Mouse (Mus musculus): ENCODE measurements at regions not wholly inside any gene's neighbourhood (a gene's known extent, or its start where the extent isn't known, plus 50 kb on each side); places are given as distances from the start of the nearest gene placed in this dataset.
A peak's percentile ranks its signal among the peaks of the same experiment; 100 is the strongest.

- H3K4me1 ChIP-seq: no peaks in the 10 kb centered on the region
- H3K27ac ChIP-seq (replicated peaks): no peak overlapping the region
- H3K27me3 ChIP-seq (replicated peaks; ENCODE audit: low read depth, poor library complexity, severe bottlenecking): no peaks in the 10 kb centered on the region
- 93% methylated on average over 2 of the region's 2 CpGs for WGBS
- no peaks in the 10 kb centered on the region for H3K36me3 ChIP-seq (replicated peaks)
- H3K4me3 ChIP-seq: no peak overlapping the region
- no peaks in the 10 kb centered on the region for H3K9me3 ChIP-seq
- DNase-seq (ENCODE audit: low spot score): no peak
Measured at GRCm38 (mm10) chr10:24397125-24397524, 173.8 kb downstream of the Moxd1 start.

- no peak overlapping the region for H3K4me3 ChIP-seq
- H3K9me3 ChIP-seq: no peaks in the 10 kb centered on the region
- no peaks in the 10 kb centered on the region for H3K36me3 ChIP-seq (replicated peaks)
- no peak overlapping the region for H3K27ac ChIP-seq (replicated peaks)
- 0 out of 2 replicates have a peak, but pooled peaks cover 6% of the 10 kb centered on the region for H3K4me1 ChIP-seq
- H3K27me3 ChIP-seq (replicated peaks; ENCODE audit: low read depth, poor library complexity, severe bottlenecking): no peaks in the 10 kb centered on the region
- no peak for DNase-seq (ENCODE audit: low spot score)
- WGBS: 83% methylated on average over 4 of the region's 4 CpGs
Measured at GRCm38 (mm10) chr10:24404851-24405250, 181.5 kb downstream of the Moxd1 start.

GRCm38 (mm10) chr10:24406953-24407352, 183.6 kb downstream of the Moxd1 start:
- no peak for DNase-seq (ENCODE audit: low spot score)
- H3K27ac ChIP-seq (replicated peaks): no peak overlapping the region
- 80% methylated on average over 3 of the region's 3 CpGs for WGBS

DNA sequence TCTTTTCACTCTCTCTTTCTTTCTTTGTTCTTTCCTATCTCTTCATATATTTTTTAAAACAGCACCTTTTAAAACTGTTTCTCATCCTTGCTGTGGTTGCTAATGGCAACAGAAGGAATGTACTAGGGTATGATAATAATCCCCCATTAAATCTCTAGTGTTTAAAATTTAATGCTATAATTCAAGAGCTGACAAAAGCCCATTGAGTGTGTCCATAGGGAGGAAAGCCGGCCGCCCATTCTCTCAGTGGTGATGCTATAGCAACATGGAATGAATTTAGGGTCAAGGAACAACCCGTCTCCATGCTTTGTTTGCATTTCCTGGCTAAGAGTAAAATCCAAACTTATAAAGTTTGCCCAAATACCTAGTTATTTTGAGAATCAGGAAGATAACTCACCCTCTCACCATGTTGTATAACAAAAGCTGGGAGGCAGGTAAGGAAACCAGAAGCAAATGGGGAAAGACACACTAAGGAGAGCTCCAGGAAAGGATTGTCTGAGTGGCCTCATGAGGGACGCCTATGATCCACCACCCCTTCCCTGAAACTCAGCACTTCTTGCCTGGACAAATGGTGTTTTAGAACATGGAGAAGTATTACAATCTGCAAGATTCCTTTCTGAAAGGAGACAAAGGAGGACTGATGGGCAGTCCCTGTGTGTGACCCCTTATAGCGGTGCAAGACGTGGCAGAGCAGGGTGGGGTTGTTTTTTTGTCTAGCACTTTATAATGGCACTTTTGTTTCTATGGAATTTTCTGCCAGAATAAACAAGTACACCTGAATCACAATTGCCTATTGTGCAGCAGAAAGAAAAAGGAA, 184.3 kb downstream of the Moxd1 start:
- Histone ChIP-seq H3K36me3 (replicated peaks) (no peaks in the 10 kb centered on the region), H3K27ac (replicated peaks) (no peak overlapping the region), H3K27me3 (replicated peaks; ENCODE audit: low read depth, poor library complexity, severe bottlenecking) (no peaks in the 10 kb centered on the region), H3K9me3 (no peaks in the 10 kb centered on the region), H3K4me3 (no peak overlapping the region), H3K4me1 (0 out of 2 replicates have a peak, but pooled peaks cover 6% of the 10 kb centered on the region)
- 66% methylated on average over 6 of the region's 6 CpGs for WGBS
- no peak for DNase-seq (ENCODE audit: low spot score)

More at GRCm38 (mm10) chr10:24406953-24407352, 183.6 kb downstream of the Moxd1 start:
- Histone ChIP-seq H3K4me1 (0 out of 2 replicates have a peak, but pooled peaks cover 6% of the 10 kb centered on the region), H3K36me3 (replicated peaks) (no peaks in the 10 kb centered on the region), H3K9me3 (no peaks in the 10 kb centered on the region), H3K4me3 (no peak overlapping the region), H3K27me3 (replicated peaks; ENCODE audit: low read depth, poor library complexity, severe bottlenecking) (no peaks in the 10 kb centered on the region)

DNA sequence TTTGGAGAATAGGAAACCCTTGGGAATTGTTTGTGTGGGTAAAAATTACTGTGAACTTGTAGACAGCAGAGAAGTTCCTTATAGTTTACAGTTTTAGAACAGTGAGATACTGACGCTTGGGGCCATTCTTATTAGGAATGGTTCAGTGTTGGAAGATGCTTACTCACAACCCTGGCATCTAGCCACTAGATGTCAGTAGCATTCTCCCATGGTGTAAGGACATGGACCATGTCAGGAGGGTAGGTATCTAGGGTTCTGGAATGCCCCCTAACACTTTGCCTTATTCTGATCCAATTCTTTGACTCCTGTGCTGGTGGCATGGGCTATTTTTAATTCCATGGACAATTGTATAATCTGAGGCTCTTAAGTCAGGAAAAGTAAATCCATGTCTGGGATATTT, 185.3 kb upstream of the Ccn2 start:
- 49% methylated on average over 1 of the region's 1 CpGs for WGBS
- peak; percentile 15 for DNase-seq (ENCODE audit: low spot score)
- Histone ChIP-seq H3K27me3 (replicated peaks; ENCODE audit: low read depth, poor library complexity, severe bottlenecking) (no peaks in the 10 kb centered on the region), H3K27ac (replicated peaks) (no peak overlapping the region), H3K36me3 (replicated peaks) (no peaks in the 10 kb centered on the region), H3K4me3 (no peak overlapping the region), H3K4me1 (0 out of 2 replicates have a peak, but pooled peaks cover 6% of the 10 kb centered on the region), H3K9me3 (no peaks in the 10 kb centered on the region)

- no peaks in the 10 kb centered on the region for H3K36me3 ChIP-seq (replicated peaks)
- 83% methylated on average over 4 of the region's 4 CpGs for WGBS
- no peak for DNase-seq (ENCODE audit: low spot score)
- no peak overlapping the region for H3K4me3 ChIP-seq
- H3K27me3 ChIP-seq (replicated peaks; ENCODE audit: low read depth, poor library complexity, severe bottlenecking): no peaks in the 10 kb centered on the region
- H3K27ac ChIP-seq (replicated peaks): no peak overlapping the region
- no peaks in the 10 kb centered on the region for H3K9me3 ChIP-seq
- 0 out of 2 replicates have a peak, but pooled peaks cover 6% of the 10 kb centered on the region for H3K4me1 ChIP-seq
Measured at GRCm38 (mm10) chr10:24410885-24411284, 184.4 kb upstream of the Ccn2 start.

- H3K4me3 ChIP-seq: no peak overlapping the region
- no peaks in the 10 kb centered on the region for H3K27me3 ChIP-seq (replicated peaks; ENCODE audit: low read depth, poor library complexity, severe bottlenecking)
- H3K36me3 ChIP-seq (replicated peaks): no peaks in the 10 kb centered on the region
- H3K4me1 ChIP-seq: no peaks in the 10 kb centered on the region
- DNase-seq (ENCODE audit: low spot score): no peak
- H3K27ac ChIP-seq (replicated peaks): no peak overlapping the region
- H3K9me3 ChIP-seq: no peaks in the 10 kb centered on the region
- WGBS: 82% methylated on average over 4 of the region's 4 CpGs
Measured at GRCm38 (mm10) chr10:24422498-24423160, 172.6 kb upstream of the Ccn2 start.

- no peak overlapping the region for H3K27ac ChIP-seq (replicated peaks)
- H3K36me3 ChIP-seq (replicated peaks): no peaks in the 10 kb centered on the region
- H3K4me1 ChIP-seq: no peaks in the 10 kb centered on the region
- no peaks in the 10 kb centered on the region for H3K9me3 ChIP-seq
- no peak for DNase-seq (ENCODE audit: low spot score)
- no peak overlapping the region for H3K4me3 ChIP-seq
- no peaks in the 10 kb centered on the region for H3K27me3 ChIP-seq (replicated peaks; ENCODE audit: low read depth, poor library complexity, severe bottlenecking)
Measured at GRCm38 (mm10) chr10:24433737-24434367, 161.4 kb upstream of the Ccn2 start.

- no peaks in the 10 kb centered on the region for H3K4me1 ChIP-seq
- H3K36me3 ChIP-seq (replicated peaks): no peaks in the 10 kb centered on the region
- no peak overlapping the region for H3K27ac ChIP-seq (replicated peaks)
- 75% methylated on average over 2 of the region's 2 CpGs for WGBS
- no peak for DNase-seq (ENCODE audit: low spot score)
- H3K27me3 ChIP-seq (replicated peaks; ENCODE audit: low read depth, poor library complexity, severe bottlenecking): no peaks in the 10 kb centered on the region
- no peaks in the 10 kb centered on the region for H3K9me3 ChIP-seq
- no peak overlapping the region for H3K4me3 ChIP-seq
Measured at GRCm38 (mm10) chr10:24437177-24437576, 158.1 kb upstream of the Ccn2 start.

- no peaks in the 10 kb centered on the region for H3K4me1 ChIP-seq
- no peaks in the 10 kb centered on the region for H3K36me3 ChIP-seq (replicated peaks)
- H3K27ac ChIP-seq (replicated peaks): no peak overlapping the region
- WGBS: 46% methylated on average over 1 of the region's 1 CpGs
- no peak for DNase-seq (ENCODE audit: low spot score)
- H3K9me3 ChIP-seq: no peaks in the 10 kb centered on the region
- no peak overlapping the region for H3K4me3 ChIP-seq
- no peaks in the 10 kb centered on the region for H3K27me3 ChIP-seq (replicated peaks; ENCODE audit: low read depth, poor library complexity, severe bottlenecking)
Measured at GRCm38 (mm10) chr10:24444572-24444971, 150.7 kb upstream of the Ccn2 start.

- no peaks in the 10 kb centered on the region for H3K4me1 ChIP-seq
- 87% methylated on average over 6 of the region's 6 CpGs for WGBS
Measured at GRCm38 (mm10) chr10:24445036-24445435, 150.2 kb upstream of the Ccn2 start.

DNA sequence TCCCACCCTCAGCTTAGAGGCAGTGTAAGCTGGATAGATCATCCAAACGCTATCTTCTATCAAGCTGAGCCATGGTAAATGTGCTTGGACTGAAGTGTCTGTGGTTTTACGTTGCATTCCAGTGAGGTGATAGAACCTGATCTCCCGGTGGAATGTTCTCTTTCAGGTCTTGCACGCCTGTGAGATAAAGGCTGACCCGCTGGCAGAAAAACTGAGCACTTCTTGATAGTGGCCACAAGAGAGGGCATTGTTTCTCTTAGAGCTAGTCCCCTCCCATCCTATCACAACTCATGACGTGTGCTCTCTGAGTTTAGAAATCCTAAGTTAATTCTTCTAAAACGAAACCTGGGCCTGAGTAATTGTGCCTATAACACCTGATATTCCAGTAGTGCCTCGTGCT, 149.1 kb upstream of the Ccn2 start:
- Histone ChIP-seq H3K36me3 (replicated peaks) (no peaks in the 10 kb centered on the region), H3K4me1 (no peaks in the 10 kb centered on the region), H3K27ac (replicated peaks) (no peak overlapping the region), H3K4me3 (no peak overlapping the region), H3K9me3 (peaks cover 5% of the 10 kb centered on the region; the same call in 1 of the 2 replicates), H3K27me3 (replicated peaks; ENCODE audit: low read depth, poor library complexity, severe bottlenecking) (no peaks in the 10 kb centered on the region)
- no peak for DNase-seq (ENCODE audit: low spot score)
- 73% methylated on average over 8 of the region's 8 CpGs for WGBS

More at GRCm38 (mm10) chr10:24445036-24445435, 150.2 kb upstream of the Ccn2 start:
- Histone ChIP-seq H3K27ac (replicated peaks) (no peak overlapping the region), H3K36me3 (replicated peaks) (no peaks in the 10 kb centered on the region), H3K27me3 (replicated peaks; ENCODE audit: low read depth, poor library complexity, severe bottlenecking) (no peaks in the 10 kb centered on the region), H3K9me3 (peaks cover 4% of the 10 kb centered on the region; the same call in 1 of the 2 replicates), H3K4me3 (no peak overlapping the region)
- no peak for DNase-seq (ENCODE audit: low spot score)

Data from embryonic facial prominence, embryonic 10.5 days (tissue).